Mouse (Mus musculus): ENCODE measurements around the gene Tarsl2.
A peak's percentile ranks its signal among the peaks of the same experiment; 100 is the strongest.

Tarsl2 gene

DNA sequence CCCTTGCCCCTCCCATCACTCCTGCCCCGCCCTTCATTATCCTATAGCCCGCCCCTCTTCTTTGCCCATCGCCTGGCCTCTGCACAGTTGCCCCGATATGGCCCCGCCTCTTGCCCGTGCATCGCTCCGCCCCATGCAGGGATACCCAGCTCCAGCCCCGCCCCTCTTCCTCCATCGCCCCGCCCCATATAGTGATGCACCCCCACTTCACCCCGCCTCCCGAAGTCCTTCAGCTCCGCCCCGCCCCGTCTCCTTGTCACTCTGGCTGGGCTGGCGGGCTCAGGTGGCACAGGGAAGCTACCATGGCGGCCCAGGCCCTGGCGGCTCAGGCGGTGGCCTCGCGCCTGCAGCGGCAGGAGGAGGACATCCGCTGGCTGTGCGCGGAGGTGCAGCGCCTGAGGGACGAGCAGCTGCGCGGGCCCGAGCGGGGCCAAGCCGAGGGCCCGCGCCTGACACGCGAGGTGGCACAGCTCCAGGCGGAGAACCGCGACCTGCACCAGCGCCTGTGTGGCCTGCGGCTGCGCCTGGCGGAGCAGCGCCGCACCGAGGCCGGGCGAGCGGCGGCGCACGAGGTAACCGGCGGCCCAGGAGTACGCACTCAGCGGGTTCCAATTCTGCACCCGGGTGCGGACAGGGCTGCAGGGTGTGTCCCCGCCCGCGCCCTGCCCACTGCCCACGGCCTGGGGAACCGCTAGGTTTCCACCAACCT is at the start of gene Tarsl2:
TSS of gene Tarsl2 (plus strand) at position 256 of the 709 bp plus-strand sequence.
- DNase-seq (ENCODE audit: low read depth, low spot score): peak; percentile 80

GRCm38 (mm10) chr7:65606124-65606523 is 38.6 kb upstream of the Tarsl2 start:
- no peak for DNase-seq (ENCODE audit: low read depth, low spot score)

DNA sequence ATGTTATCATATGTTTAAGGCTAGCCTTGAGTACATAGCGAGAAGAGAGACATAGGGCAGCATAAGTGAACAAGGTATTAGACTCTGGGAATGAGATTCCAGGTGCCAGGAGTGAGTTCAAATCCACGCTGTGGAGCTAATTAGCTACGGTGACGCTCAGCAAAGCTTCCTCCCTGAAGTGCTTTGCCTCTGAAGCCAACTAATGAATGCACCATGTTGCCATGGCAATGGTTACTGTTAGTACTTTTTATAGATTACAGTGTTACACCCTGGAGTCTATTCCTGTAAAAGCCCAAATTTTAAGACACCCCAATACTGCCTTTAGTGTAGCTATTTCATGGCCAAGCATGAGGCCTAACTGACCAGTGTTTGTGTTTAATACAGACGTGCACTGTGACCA is 37.7 kb upstream of the Tarsl2 start:
- no peak for DNase-seq (ENCODE audit: low read depth, low spot score)

- no peak for DNase-seq (ENCODE audit: low read depth, low spot score)
These were observed 34.5 kb upstream of the Tarsl2 start for GRCm38 (mm10) chr7:65610171-65610570.

- DNase-seq (ENCODE audit: low read depth, low spot score): no peak
These were observed 34.0 kb upstream of the Tarsl2 start for GRCm38 (mm10) chr7:65610673-65611072.

GRCm38 (mm10) chr7:65611298-65611697 is 33.4 kb upstream of the Tarsl2 start:
- DNase-seq (ENCODE audit: low read depth, low spot score): no peak

DNA sequence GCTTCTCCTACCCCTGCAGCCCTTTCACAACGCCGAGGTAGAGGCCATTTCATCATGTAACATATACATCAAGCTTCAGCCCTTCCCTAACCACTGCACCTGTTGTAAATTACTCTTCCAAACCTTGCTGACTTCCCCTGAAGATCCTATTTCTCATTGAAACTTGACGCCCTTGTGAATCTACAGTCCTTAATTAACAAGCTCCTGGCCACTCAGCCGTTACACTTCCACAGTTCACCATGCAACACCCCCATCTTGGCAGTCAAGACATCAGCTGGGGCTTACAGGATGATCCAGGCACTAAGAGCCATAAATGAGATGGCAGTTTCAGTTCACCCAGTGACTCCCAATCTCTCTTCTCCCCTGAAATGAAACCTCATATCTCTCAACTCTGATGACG is 31.0 kb upstream of the Tarsl2 start:
- DNase-seq (ENCODE audit: low read depth, low spot score): no peak

- DNase-seq (ENCODE audit: low read depth, low spot score): no peak
These were observed 25.9 kb upstream of the Tarsl2 start for GRCm38 (mm10) chr7:65618751-65619150.

DNA sequence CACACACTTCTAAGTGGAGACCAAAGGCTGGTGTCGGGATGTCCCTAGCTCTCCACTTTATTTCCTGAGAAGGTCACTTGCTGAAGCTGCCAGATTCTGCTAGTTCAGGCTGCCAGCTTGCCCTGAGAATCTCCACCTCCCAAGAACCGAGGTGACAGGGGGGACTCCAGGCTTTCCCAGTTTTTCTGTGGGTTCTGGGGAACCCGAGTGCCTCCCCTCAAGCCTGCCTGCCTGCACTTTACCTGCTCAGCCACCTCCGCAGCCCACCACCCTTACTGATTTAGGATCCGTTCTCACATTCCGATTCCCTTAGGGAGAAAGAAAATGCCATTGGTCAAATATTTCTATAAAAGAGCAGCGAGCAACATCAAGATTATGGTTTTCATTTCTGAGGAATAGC is 24.0 kb upstream of the Tarsl2 start:
- DNase-seq (ENCODE audit: low read depth, low spot score): no peak

GRCm38 (mm10) chr7:65623330-65623729 is 21.4 kb upstream of the Tarsl2 start:
- no peak for DNase-seq (ENCODE audit: low read depth, low spot score)

- no peak for DNase-seq (ENCODE audit: low read depth, low spot score)
These were observed 19.2 kb upstream of the Tarsl2 start for GRCm38 (mm10) chr7:65625528-65625927.

DNA sequence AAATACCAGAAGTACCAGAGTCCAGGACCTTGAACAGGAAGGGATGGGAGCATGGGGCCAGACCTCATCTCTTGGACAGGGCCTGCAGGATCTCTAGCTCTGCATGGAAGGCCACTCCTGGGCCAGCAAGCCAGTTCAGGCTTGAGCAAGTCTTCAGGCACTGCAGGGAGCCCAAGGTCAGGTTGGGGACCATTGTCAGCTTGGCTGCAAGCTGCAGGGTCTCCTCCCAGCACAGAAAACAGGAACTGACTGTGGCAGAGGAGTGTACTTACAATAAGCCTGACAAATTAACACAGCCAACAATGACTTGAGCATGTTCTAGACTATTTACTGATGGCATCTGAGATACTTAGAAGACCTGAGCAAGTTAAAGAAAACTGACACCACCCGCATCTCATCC is 14.9 kb upstream of the Tarsl2 start:
- no peak for DNase-seq (ENCODE audit: low read depth, low spot score)

- DNase-seq (ENCODE audit: low read depth, low spot score): no peak
These were observed 14.0 kb upstream of the Tarsl2 start for GRCm38 (mm10) chr7:65630661-65631060.

GRCm38 (mm10) chr7:65635831-65636230 is 8.9 kb upstream of the Tarsl2 start:
- no peak for DNase-seq (ENCODE audit: low read depth, low spot score)

- DNase-seq (ENCODE audit: low read depth, low spot score): no peak
These were observed 8.3 kb upstream of the Tarsl2 start for GRCm38 (mm10) chr7:65636356-65636880.

- no peak for DNase-seq (ENCODE audit: low read depth, low spot score)
These were observed 6.4 kb upstream of the Tarsl2 start for GRCm38 (mm10) chr7:65638170-65638770.

- no peak for DNase-seq (ENCODE audit: low read depth, low spot score)
These were observed 4.8 kb upstream of the Tarsl2 start for GRCm38 (mm10) chr7:65639821-65640382.

GRCm38 (mm10) chr7:65640672-65641071 is 4.0 kb upstream of the Tarsl2 start:
- DNase-seq (ENCODE audit: low read depth, low spot score): no peak

DNA sequence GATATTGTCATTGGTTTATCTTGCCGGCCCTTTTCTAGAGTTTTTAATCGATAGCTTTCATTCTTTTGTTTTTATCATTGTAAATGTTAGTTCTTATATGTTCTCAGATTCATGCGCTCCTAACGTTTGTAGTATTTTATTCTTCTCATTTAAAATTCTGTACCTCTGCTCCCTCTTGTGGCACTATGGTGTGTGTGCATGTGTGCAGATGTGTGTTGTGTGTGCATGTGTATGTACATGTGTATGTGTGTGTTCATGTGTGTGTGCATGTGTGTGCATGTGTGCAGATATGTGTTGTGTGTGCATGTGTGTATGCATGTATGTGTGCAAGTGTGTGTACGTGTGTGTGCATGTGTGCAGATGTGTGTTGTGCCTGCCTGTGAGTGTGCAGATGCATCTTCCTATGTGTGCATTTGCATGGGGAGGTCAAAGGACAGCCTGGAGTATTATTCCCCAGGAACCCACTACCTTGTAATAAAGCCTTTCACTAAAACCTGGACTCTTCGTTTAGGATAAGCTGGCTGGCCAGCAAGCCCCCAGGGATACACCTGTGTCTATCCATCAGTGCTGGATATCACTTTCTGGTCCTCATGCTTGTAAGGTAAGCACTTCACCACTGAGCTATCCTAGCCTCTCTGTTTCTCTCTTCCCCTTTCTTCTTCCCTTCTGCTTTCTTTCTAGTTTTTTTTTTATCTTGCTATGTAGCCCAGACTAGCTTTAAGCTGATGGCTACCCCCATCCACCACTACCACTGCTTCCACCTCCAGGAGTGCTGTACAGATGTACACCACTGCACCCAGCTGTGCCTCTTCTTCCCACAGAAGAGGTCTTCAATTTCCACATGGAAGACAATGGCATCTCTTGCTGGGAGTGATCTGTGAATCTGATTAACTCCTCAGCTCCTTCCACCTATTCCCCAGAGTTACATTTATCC is 2.1 kb upstream of the Tarsl2 start:
- no peak for DNase-seq (ENCODE audit: low read depth, low spot score)

- DNase-seq (ENCODE audit: low read depth, low spot score): no peak
These were observed 757 bp upstream of the Tarsl2 start for GRCm38 (mm10) chr7:65643861-65644421.

DNA sequence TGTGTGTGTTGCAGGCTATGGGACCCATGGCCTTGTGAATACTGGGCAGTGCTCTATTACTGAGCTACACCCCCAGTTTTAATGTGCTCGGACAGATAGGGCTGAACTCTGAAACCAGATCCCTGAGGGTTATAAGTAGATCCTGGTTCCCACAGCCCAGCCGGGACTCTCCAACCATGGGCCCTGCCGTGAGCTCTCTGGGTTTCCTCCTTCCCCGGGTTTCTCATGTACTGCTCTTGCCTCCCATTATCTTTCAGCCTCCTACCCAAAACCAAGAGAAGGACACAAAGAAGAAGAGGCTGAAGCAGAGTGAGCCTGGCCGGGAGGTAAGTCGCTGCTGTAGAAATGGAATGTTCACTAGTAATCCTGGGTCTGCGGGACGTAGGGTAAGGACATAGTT is 1.3 kb downstream of the Tarsl2 start:
- no peak for DNase-seq (ENCODE audit: low read depth, low spot score)
